Mouse (Mus musculus) megakaryocyte, embryonic 14.5 days (primary cell): ENCODE measurements at regions not wholly inside any gene's neighbourhood (a gene's known extent, or its start where the extent isn't known, plus 50 kb on each side); places are given as distances from the start of the nearest gene placed in this dataset.

Source experiments
- FLI1 ChIP-seq: IDR thresholded peaks from 2 replicates; pipeline ENCODE4 v1.6.1; 2012; ENCODE audit warnings: low read length, inconsistent platforms, mixed read lengths
- GATA1 ChIP-seq: IDR thresholded peaks from 3 replicates; pipeline ENCODE4 v1.6.1; 2012; ENCODE audit warnings: mixed read lengths, low read length, inconsistent platforms, borderline replicate concordance

- TF ChIP-seq GATA1: no peak
- no peak for TF ChIP-seq FLI1
Measured at GRCm38 (mm10) chr10:93364881-93365280, 53.9 kb upstream of the Elk3 start.
